Mouse (Mus musculus): ENCODE measurements around the gene Tmem217. TPM values are rescaled to one million over a fixed set of nuclear protein-coding genes. Genes with fewer than 3 reads are reported as not detected.

The Tmem217 gene
- polyA plus RNA-seq, 1 experiment from 2014 or later: not detected

GRCm38 (mm10) chr17:29579579-29580126 lies 27.5 kb upstream of the Tmem217 start:
- H3K4me3 ChIP-seq (ENCODE audit: low read depth, low read length): no peak overlapping the region
- no peak for TF ChIP-seq EP300 (IDR thresholded peaks at IDR 0.05; ENCODE audit: low read depth)
- no peak for TF ChIP-seq CTCF (IDR thresholded peaks at IDR 0.05; ENCODE audit: low read depth)
- no peaks in the 10 kb centered on the region for H3K4me1 ChIP-seq (ENCODE audit: insufficient read depth)
- DNase-seq (no peak), ATAC-seq (no peak)
- no peak overlapping the region for H3K4me2 ChIP-seq (ENCODE audit: low read depth, low read length)
- no peaks in the 10 kb centered on the region for H3K9me3 ChIP-seq (ENCODE audit: low read length)
- 74% methylated on average over 4 of the region's 4 CpGs for WGBS (ENCODE audit: insufficient replicate concordance)
- H3K27ac ChIP-seq (ENCODE audit: low read depth): no peak overlapping the region
- no peak overlapping the region for H3K9ac ChIP-seq (replicated peaks)
- H3K27me3 ChIP-seq (ENCODE audit: insufficient read depth, low read length): no peaks in the 10 kb centered on the region
- H3K36me3 ChIP-seq (replicated peaks; ENCODE audit: insufficient read depth, low read length): peaks cover 31% of the 10 kb centered on the region

- no peaks in the 10 kb centered on the region for H3K27me3 ChIP-seq (ENCODE audit: insufficient read depth, low read length)
- H3K4me1 ChIP-seq (ENCODE audit: insufficient read depth): no peaks in the 10 kb centered on the region
- H3K9me3 ChIP-seq (ENCODE audit: low read length): no peaks in the 10 kb centered on the region
- DNase-seq (no peak), ATAC-seq (no peak)
- H3K4me3 ChIP-seq (ENCODE audit: low read depth, low read length): no peak overlapping the region
- H3K36me3 ChIP-seq (replicated peaks; ENCODE audit: insufficient read depth, low read length): peaks cover 34% of the 10 kb centered on the region
- H3K27ac ChIP-seq (ENCODE audit: low read depth): no peak overlapping the region
- TF ChIP-seq CTCF (IDR thresholded peaks at IDR 0.05; ENCODE audit: low read depth): no peak
- no peak for TF ChIP-seq EP300 (IDR thresholded peaks at IDR 0.05; ENCODE audit: low read depth)
- H3K9ac ChIP-seq (replicated peaks): no peak overlapping the region
- no peak overlapping the region for H3K4me2 ChIP-seq (ENCODE audit: low read depth, low read length)
- 86% methylated on average over 6 of the region's 6 CpGs for WGBS (ENCODE audit: insufficient replicate concordance)
Observed at GRCm38 (mm10) chr17:29569831-29570230, 17.6 kb upstream of the Tmem217 start.

GRCm38 (mm10) chr17:29568435-29568834 lies 16.2 kb upstream of the Tmem217 start:
- H3K4me2 ChIP-seq (ENCODE audit: low read depth, low read length): no peak overlapping the region
- peaks cover 33% of the 10 kb centered on the region for H3K36me3 ChIP-seq (replicated peaks; ENCODE audit: insufficient read depth, low read length)
- no peaks in the 10 kb centered on the region for H3K9me3 ChIP-seq (ENCODE audit: low read length)
- no peak for DNase-seq
- TF ChIP-seq EP300 (IDR thresholded peaks at IDR 0.05; ENCODE audit: low read depth): no peak
- TF ChIP-seq CTCF (IDR thresholded peaks at IDR 0.05; ENCODE audit: low read depth): no peak
- H3K27ac ChIP-seq (ENCODE audit: low read depth): no peak overlapping the region
- ATAC-seq: no peak
- H3K27me3 ChIP-seq (ENCODE audit: insufficient read depth, low read length): no peaks in the 10 kb centered on the region
- H3K4me3 ChIP-seq (ENCODE audit: low read depth, low read length): no peak overlapping the region
- H3K9ac ChIP-seq (replicated peaks): no peak overlapping the region
- WGBS (ENCODE audit: insufficient replicate concordance): 88% methylated on average over 15 of the region's 15 CpGs
- no peaks in the 10 kb centered on the region for H3K4me1 ChIP-seq (ENCODE audit: insufficient read depth)

- Histone ChIP-seq H3K9ac (replicated peaks) (no peak overlapping the region), H3K4me2 (ENCODE audit: low read depth, low read length) (no peak overlapping the region), H3K4me1 (ENCODE audit: insufficient read depth) (no peaks in the 10 kb centered on the region), H3K27me3 (ENCODE audit: insufficient read depth, low read length) (no peaks in the 10 kb centered on the region), H3K27ac (ENCODE audit: low read depth) (no peak overlapping the region), H3K4me3 (ENCODE audit: low read depth, low read length) (no peak overlapping the region), H3K9me3 (ENCODE audit: low read length) (no peaks in the 10 kb centered on the region), H3K36me3 (replicated peaks; ENCODE audit: insufficient read depth, low read length) (peaks cover 13% of the 10 kb centered on the region)
- 96% methylated on average over 5 of the region's 5 CpGs for WGBS (ENCODE audit: insufficient replicate concordance)
- ATAC-seq (no peak), DNase-seq (no peak)
- TF ChIP-seq EP300 (IDR thresholded peaks at IDR 0.05; ENCODE audit: low read depth): no peak
- no peak for TF ChIP-seq CTCF (IDR thresholded peaks at IDR 0.05; ENCODE audit: low read depth)
Observed at GRCm38 (mm10) chr17:29565521-29565920, 13.3 kb upstream of the Tmem217 start.

GRCm38 (mm10) chr17:29558476-29558875 lies 6.3 kb upstream of the Tmem217 start:
- H3K9me3 ChIP-seq (ENCODE audit: low read length): no peaks in the 10 kb centered on the region
- H3K36me3 ChIP-seq (replicated peaks; ENCODE audit: insufficient read depth, low read length): no peaks in the 10 kb centered on the region
- no peak overlapping the region for H3K4me3 ChIP-seq (ENCODE audit: low read depth, low read length)
- peaks cover 4% of the 10 kb centered on the region; the same call in 1 of the 2 replicates for H3K4me1 ChIP-seq (ENCODE audit: insufficient read depth)
- ATAC-seq: no peak
- 78% methylated on average over 5 of the region's 5 CpGs for WGBS (ENCODE audit: insufficient replicate concordance)
- no peak overlapping the region for H3K27ac ChIP-seq (ENCODE audit: low read depth)
- H3K27me3 ChIP-seq (ENCODE audit: insufficient read depth, low read length): no peaks in the 10 kb centered on the region
- no peak overlapping the region for H3K9ac ChIP-seq (replicated peaks)
- no peak overlapping the region for H3K4me2 ChIP-seq (ENCODE audit: low read depth, low read length)
- TF ChIP-seq CTCF (IDR thresholded peaks at IDR 0.05; ENCODE audit: low read depth): no peak
- no peak for TF ChIP-seq EP300 (IDR thresholded peaks at IDR 0.05; ENCODE audit: low read depth)
- no peak for DNase-seq

GRCm38 (mm10) chr17:29556893-29557292 lies 4.7 kb upstream of the Tmem217 start:
- no peak for TF ChIP-seq CTCF (IDR thresholded peaks at IDR 0.05; ENCODE audit: low read depth)
- TF ChIP-seq EP300 (IDR thresholded peaks at IDR 0.05; ENCODE audit: low read depth): no peak
- no peaks in the 10 kb centered on the region for H3K9me3 ChIP-seq (ENCODE audit: low read length)
- no peaks in the 10 kb centered on the region for H3K27me3 ChIP-seq (ENCODE audit: insufficient read depth, low read length)
- H3K4me2 ChIP-seq (ENCODE audit: low read depth, low read length): no peak overlapping the region
- no peak overlapping the region for H3K9ac ChIP-seq (replicated peaks)
- H3K4me1 ChIP-seq (ENCODE audit: insufficient read depth): peaks cover 7% of the 10 kb centered on the region; the same call in 1 of the 2 replicates
- DNase-seq: no peak
- ATAC-seq: no peak
- H3K4me3 ChIP-seq (ENCODE audit: low read depth, low read length): no peak overlapping the region
- no peaks in the 10 kb centered on the region for H3K36me3 ChIP-seq (replicated peaks; ENCODE audit: insufficient read depth, low read length)
- no peak overlapping the region for H3K27ac ChIP-seq (ENCODE audit: low read depth)
- 72% methylated on average over 7 of the region's 7 CpGs for WGBS (ENCODE audit: insufficient replicate concordance)
